Mouse (Mus musculus): Measurements from ENCODE around the gene Emp2. TPM values are rescaled to one million over a fixed set of nuclear protein-coding genes. Genes with fewer than 3 reads are reported as not detected.

Emp2 gene
- polyA plus RNA-seq, 1 experiment from 2014 or later = 23.9 TPM

GRCm38 (mm10) chr16:10338601-10339000, 24.8 kb upstream of the Emp2 start:
- Histone ChIP-seq H3K9me3 (no peaks in the 10 kb centered on the region), H3K27ac (replicated peaks) (peak overlapping the region; percentile 62), H3K4me3 (no peak overlapping the region), H3K36me3 (no peaks in the 10 kb centered on the region), H3K9ac (no peak overlapping the region), H3K4me1 (peaks cover 29% of the 10 kb centered on the region), H3K27me3 (replicated peaks) (no peaks in the 10 kb centered on the region), H3K4me2 (no peak overlapping the region)
- ATAC-seq (ENCODE audit: extremely low read depth, insufficient number of reproducible peaks, low FRiP score, low TSS enrichment) = no peak
- WGBS = 79% methylated on average over 5 of the region's 5 CpGs

- WGBS = 41% methylated on average over 13 of the region's 13 CpGs
- Histone ChIP-seq H3K9me3 (no peaks in the 10 kb centered on the region), H3K27me3 (replicated peaks) (no peaks in the 10 kb centered on the region), H3K9ac (no peak overlapping the region; the same call in 1 of the 2 replicates), H3K27ac (replicated peaks) (peak overlapping the region; percentile 62), H3K4me1 (peaks cover 29% of the 10 kb centered on the region), H3K36me3 (no peaks in the 10 kb centered on the region), H3K4me3 (no peak overlapping the region), H3K4me2 (no peak overlapping the region)
- ATAC-seq (ENCODE audit: extremely low read depth, insufficient number of reproducible peaks, low FRiP score, low TSS enrichment) = no peak
Measured at GRCm38 (mm10) chr16:10337422-10338197, 23.8 kb upstream of the Emp2 start.

GRCm38 (mm10) chr16:10336454-10337421, 23.0 kb upstream of the Emp2 start:
- Histone ChIP-seq H3K27ac (replicated peaks) (peak overlapping the region; percentile 62), H3K4me1 (peaks cover 27% of the 10 kb centered on the region), H3K9ac (no peak overlapping the region), H3K4me2 (no peak overlapping the region), H3K27me3 (replicated peaks) (no peaks in the 10 kb centered on the region), H3K4me3 (no peak overlapping the region), H3K9me3 (no peaks in the 10 kb centered on the region), H3K36me3 (no peaks in the 10 kb centered on the region)
- ATAC-seq (ENCODE audit: extremely low read depth, insufficient number of reproducible peaks, low FRiP score, low TSS enrichment) = no peak
- WGBS = 84% methylated on average over 19 of the region's 19 CpGs

- H3K4me2 ChIP-seq = no peak overlapping the region
- peaks cover 21% of the 10 kb centered on the region for H3K4me1 ChIP-seq
- no peak overlapping the region for H3K27ac ChIP-seq (replicated peaks)
- H3K36me3 ChIP-seq = no peaks in the 10 kb centered on the region
- no peak overlapping the region for H3K4me3 ChIP-seq
- no peak overlapping the region for H3K9ac ChIP-seq
- no peak for ATAC-seq (ENCODE audit: extremely low read depth, insufficient number of reproducible peaks, low FRiP score, low TSS enrichment)
- 74% methylated on average over 2 of the region's 2 CpGs for WGBS
- H3K27me3 ChIP-seq (replicated peaks) = 0 out of 2 replicates have a peak, but pooled peaks cover 5% of the 10 kb centered on the region
- no peaks in the 10 kb centered on the region for H3K9me3 ChIP-seq
Measured at GRCm38 (mm10) chr16:10335953-10336352, 22.2 kb upstream of the Emp2 start.

- ATAC-seq (ENCODE audit: extremely low read depth, insufficient number of reproducible peaks, low FRiP score, low TSS enrichment) = no peak; the same call in 1 of the 2 replicates
- H3K4me3 ChIP-seq = no peak overlapping the region
Measured at GRCm38 (mm10) chr16:10332732-10333131, 19.0 kb upstream of the Emp2 start.

GRCm38 (mm10) chr16:10330586-10331495, 17.1 kb upstream of the Emp2 start:
- no peak for ATAC-seq (ENCODE audit: extremely low read depth, insufficient number of reproducible peaks, low FRiP score, low TSS enrichment)
- Histone ChIP-seq H3K36me3 (no peaks in the 10 kb centered on the region), H3K9me3 (no peaks in the 10 kb centered on the region), H3K27ac (replicated peaks) (no peak overlapping the region), H3K4me2 (no peak overlapping the region), H3K27me3 (replicated peaks) (peaks cover 12% of the 10 kb centered on the region; the same call in 1 of the 2 replicates), H3K9ac (no peak overlapping the region), H3K4me1 (no peaks in the 10 kb centered on the region), H3K4me3 (no peak overlapping the region)
- 68% methylated on average over 12 of the region's 12 CpGs for WGBS

More at GRCm38 (mm10) chr16:10332732-10333131, 19.0 kb upstream of the Emp2 start:
- no peak overlapping the region for H3K9ac ChIP-seq
- H3K9me3 ChIP-seq = no peaks in the 10 kb centered on the region
- no peaks in the 10 kb centered on the region for H3K36me3 ChIP-seq
- WGBS = 58% methylated on average over 7 of the region's 7 CpGs
- no peak overlapping the region for H3K4me2 ChIP-seq
- H3K4me1 ChIP-seq = peaks cover 9% of the 10 kb centered on the region
- H3K27me3 ChIP-seq (replicated peaks) = 0 out of 2 replicates have a peak, but pooled peaks cover 12% of the 10 kb centered on the region
- H3K27ac ChIP-seq (replicated peaks) = no peak overlapping the region

- Histone ChIP-seq H3K4me3 (no peak overlapping the region), H3K27me3 (replicated peaks) (peaks cover 12% of the 10 kb centered on the region; the same call in 1 of the 2 replicates), H3K9me3 (no peaks in the 10 kb centered on the region), H3K36me3 (no peaks in the 10 kb centered on the region), H3K9ac (no peak overlapping the region), H3K4me1 (no peaks in the 10 kb centered on the region), H3K27ac (replicated peaks) (no peak overlapping the region), H3K4me2 (no peak overlapping the region)
- ATAC-seq (ENCODE audit: extremely low read depth, insufficient number of reproducible peaks, low FRiP score, low TSS enrichment) = no peak
- WGBS = 66% methylated on average over 13 of the region's 13 CpGs
Measured at GRCm38 (mm10) chr16:10327563-10328333, 14.0 kb upstream of the Emp2 start.

- Histone ChIP-seq H3K4me1 (no peaks in the 10 kb centered on the region; the same call in 1 of the 2 replicates), H3K36me3 (no peaks in the 10 kb centered on the region), H3K4me2 (no peak overlapping the region), H3K4me3 (no peak overlapping the region), H3K9me3 (no peaks in the 10 kb centered on the region), H3K9ac (no peak overlapping the region), H3K27me3 (replicated peaks) (peaks cover 26% of the 10 kb centered on the region), H3K27ac (replicated peaks) (no peak overlapping the region)
- WGBS = 42% methylated on average over 17 of the region's 17 CpGs
- ATAC-seq (ENCODE audit: extremely low read depth, insufficient number of reproducible peaks, low FRiP score, low TSS enrichment) = no peak
Measured at GRCm38 (mm10) chr16:10319914-10320569, 6.3 kb upstream of the Emp2 start.

- Histone ChIP-seq H3K9ac (no peak overlapping the region), H3K36me3 (no peaks in the 10 kb centered on the region)
Measured at GRCm38 (mm10) chr16:10317197-10317544, 3.4 kb upstream of the Emp2 start.

More at GRCm38 (mm10) chr16:10317197-10317544, 3.4 kb upstream of the Emp2 start:
- 57% methylated on average over 4 of the region's 4 CpGs for WGBS
- Histone ChIP-seq H3K4me1 (peaks cover 17% of the 10 kb centered on the region), H3K9me3 (no peaks in the 10 kb centered on the region), H3K4me2 (no peak overlapping the region), H3K4me3 (no peak overlapping the region), H3K27ac (replicated peaks) (no peak overlapping the region), H3K27me3 (replicated peaks) (peaks cover 35% of the 10 kb centered on the region)
- ATAC-seq (ENCODE audit: extremely low read depth, insufficient number of reproducible peaks, low FRiP score, low TSS enrichment) = no peak
